Mouse (Mus musculus) fibroblast of lung, adult 2 months (primary cell): ENCODE results near the gene Hist3h2ba.

Source experiments
- DNase-seq: peaks from one replicate; pipeline ENCODE4 v3.0.0-alpha.2; 2011; ENCODE audit warnings: low read depth

Hist3h2ba gene

DNA sequence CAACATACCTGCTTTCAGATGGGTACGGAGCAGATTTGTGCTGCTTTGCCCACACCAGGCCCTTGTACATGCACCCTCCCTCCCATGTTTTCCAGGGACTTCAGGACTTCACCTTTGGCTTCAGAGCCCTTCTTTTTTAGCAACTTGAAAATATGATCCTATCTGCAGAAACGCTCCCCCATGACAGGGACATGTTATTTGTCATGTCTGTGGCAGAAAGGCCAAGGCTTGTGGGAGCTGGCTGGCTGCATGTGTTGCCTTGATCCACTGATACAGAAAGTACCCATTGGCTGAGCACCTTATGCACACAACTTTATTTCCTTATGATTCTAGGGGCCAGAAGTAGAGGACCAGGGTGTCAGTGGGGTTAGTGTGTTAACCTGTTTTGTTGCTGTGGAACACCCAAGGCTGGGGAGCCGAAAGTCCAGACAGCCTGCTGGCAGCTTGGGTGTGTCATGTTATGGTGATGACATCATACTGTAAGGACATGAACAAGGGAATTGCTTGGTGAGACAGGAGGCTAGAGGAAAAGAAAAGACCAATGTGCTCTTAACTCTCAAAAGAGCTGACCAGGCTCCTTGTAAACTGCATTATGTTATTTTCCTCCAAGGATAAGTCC lies 36.7 kb downstream of the Hist3h2ba start:
- DNase-seq = no peak

DNA sequence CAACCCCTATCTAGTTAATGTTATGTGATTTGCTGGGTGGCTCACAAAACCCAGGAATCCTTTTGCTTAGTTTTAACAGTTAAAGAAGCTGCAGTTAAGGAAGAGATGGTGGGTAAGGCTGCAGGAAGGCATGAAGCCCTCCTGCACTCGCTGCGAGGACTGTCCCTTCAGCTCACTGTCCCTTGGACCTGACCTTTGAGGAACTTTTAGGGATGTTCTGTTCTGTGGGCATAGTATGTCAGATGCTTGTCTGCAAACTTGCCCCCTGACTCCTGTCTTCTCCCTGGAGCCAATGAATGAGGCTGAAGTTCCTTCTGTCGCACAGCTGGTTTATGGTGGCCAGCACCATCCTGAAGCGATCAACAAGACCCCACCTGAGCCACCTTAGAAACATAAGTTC lies 40.4 kb downstream of the Hist3h2ba start:
- DNase-seq = no peak

GRCm38 (mm10) chr11:58990141-58990540 lies 41.4 kb downstream of the Hist3h2ba start:
- no peak for DNase-seq

GRCm38 (mm10) chr11:58990794-58991193 lies 42.1 kb downstream of the Hist3h2ba start:
- no peak for DNase-seq

DNA sequence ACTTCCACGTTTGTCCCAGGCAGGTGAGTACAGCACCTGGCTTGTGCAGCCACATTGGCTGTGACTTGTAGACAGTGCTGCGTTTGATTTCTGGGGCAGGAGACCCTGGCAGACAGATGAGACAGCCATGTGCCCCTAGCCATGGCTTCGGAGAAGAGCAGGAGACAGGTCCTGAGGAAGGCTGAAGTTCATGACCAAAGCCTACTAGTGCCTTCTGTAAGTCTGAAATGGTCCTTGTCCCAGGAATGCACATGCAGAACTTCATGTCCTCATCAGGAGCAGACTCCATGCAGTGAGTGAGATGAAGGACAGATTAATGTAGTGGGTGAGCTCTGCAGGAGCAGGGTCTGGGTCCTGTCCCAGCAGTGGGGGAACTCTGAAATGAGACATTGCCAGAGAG lies 43.2 kb downstream of the Hist3h2ba start:
- DNase-seq = no peak

DNA sequence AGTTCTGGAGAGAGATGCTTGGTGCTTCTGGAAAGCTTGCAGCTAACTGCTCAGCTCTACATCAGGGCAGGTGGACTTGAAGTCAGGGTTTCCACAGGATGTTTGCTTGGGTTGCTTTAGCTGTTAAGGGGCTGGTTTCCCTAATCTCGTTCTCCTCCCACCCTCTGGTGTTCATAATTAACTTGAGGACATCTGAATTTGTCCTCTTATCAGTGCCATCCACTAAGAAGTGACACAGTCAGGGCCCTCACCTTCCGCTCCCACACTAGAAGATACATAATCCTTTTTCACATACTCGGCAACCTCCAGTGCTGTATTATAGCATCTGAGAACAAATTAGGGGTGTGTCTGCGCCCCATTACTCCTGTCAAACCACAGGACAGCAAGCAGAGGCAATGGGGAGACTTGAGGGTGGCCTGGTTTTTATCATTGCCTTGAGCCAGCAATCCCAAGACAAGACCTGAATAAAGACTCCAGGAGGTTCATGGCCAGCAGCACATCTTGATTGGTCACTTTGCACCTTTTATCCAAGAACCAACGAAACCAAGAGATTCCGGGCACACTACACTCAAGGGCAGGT lies 44.5 kb downstream of the Hist3h2ba start:
- no peak for DNase-seq

DNA sequence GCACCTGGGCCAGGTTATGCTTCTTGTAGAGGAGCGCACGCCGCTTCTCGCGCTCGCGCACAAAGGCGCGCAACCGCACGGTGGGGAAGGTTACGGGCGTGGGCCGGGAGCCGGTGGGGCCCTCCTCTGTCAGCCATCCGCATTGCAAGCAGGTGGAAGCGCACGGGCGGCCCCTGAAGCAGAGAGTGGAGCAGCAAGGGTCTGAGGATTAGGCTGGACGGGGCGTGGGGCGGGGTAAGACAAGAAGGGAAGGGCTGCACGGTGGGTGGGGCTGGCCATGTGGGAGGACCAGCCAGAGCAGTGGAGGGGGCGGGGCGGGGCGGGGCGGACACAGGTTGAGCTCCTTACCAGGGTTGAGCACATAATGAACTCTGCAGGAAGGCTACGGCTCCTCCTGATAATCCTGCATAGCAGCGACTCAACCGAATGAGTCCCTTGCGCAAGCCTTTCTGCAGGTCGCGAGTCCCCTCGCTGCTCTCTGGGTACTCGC lies 45.7 kb downstream of the Hist3h2ba start:
- no peak for DNase-seq

DNA sequence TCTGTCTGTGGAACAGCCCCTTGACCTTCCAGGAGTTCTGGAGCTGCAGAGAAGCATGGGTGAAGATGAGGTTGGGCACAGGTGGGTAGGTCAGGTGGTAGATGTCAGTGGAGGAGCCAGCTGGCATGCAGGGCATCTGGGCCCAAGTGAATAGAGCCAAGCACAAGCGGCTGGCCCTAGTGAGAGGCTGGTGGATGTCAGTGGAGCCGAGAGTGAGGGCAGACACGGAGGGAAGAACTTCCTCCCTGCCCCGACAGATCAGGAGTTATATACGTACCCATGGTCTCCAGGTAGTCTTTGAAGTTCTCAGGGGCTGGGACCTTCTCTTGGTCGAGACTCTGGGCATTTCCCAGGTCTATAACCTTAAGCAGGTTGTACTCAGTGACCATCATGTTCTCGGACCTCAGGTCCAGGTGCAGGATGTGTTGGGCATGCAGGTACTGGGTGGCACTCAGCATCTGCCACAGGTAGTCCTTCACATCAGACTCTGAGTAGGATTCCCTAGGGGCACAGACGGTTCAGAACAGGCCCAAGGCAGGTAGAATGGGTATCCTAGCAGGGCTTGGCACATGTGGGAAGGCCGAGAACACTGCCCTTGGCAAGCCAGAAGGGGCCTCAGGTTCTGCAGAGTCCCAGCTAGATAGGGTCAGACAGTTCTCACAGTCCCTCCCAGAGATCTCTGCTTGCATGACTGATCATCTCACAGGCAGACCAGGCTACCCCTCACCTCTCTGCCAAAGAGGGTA lies 46.5 kb downstream of the Hist3h2ba start:
- no peak for DNase-seq

GRCm38 (mm10) chr11:58995807-58996370 lies 47.2 kb downstream of the Hist3h2ba start:
- DNase-seq = no peak

- DNase-seq = no peak
Measured at GRCm38 (mm10) chr11:58997541-58997940, 48.8 kb downstream of the Hist3h2ba start.
